Mouse (Mus musculus) left cerebral cortex, adult 9 months (tissue): Measurements from ENCODE around the gene Anapc15.
"Not testable (repeated sequence)": the region's sequence is repeated elsewhere in the genome, so short reads cannot be mapped to it uniquely, and the experiment has no call there.

ENCODE experiments used
- DNase-seq, 2 experiments: peaks; one replicate each; pipeline ENCODE4 v3.0.0; 2022; ENCODE audit warnings: low spot score in 2 of 2

Anapc15 gene

DNA sequence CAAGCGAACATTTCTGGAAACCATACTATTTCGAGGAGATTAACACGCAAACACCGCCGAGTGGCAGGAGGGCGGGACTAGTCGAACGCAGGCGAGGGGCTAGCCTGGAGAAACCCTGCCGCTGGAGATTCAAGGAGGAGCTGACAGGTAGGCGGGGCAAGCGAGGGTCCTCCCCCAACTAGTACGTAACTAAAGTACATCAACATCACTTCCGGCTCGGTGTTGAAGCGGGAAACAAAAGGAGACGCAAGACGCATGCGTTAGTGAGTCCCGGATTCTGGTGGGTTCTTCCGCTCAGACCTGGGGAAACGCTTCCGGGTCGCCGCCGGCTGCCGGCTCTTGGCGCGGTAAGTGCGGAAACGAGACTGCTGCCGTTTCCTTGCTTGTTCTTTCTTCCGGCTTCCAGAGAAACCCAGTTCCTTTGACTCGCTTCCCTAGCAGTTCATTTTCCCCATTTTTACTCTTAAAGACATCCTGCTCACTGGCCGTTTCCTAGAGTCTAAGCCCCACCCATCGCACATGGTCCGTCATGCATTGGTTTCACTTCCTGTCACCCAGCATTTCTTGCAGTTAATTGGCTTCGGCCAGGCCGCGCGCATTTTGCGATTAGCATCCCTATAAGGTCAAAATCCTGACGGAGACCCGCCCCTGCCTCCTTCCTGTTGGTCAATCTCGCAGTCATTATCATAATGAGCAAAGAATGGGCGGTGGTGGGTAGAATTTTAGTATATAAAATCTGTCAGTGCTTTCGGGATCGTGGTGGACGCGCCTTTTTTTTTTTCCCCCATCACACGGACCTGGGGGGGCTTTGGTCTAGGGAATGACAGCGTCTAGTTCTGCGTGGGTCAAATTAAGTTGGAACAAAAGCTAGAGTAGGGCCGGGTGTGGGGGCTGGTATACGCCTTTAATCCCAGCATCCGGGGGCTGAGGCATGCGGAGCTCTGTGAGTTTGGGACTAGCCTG, 32.9 kb downstream of the Anapc15 start:
- peak; percentile 97 to 99 for DNase-seq

DNA sequence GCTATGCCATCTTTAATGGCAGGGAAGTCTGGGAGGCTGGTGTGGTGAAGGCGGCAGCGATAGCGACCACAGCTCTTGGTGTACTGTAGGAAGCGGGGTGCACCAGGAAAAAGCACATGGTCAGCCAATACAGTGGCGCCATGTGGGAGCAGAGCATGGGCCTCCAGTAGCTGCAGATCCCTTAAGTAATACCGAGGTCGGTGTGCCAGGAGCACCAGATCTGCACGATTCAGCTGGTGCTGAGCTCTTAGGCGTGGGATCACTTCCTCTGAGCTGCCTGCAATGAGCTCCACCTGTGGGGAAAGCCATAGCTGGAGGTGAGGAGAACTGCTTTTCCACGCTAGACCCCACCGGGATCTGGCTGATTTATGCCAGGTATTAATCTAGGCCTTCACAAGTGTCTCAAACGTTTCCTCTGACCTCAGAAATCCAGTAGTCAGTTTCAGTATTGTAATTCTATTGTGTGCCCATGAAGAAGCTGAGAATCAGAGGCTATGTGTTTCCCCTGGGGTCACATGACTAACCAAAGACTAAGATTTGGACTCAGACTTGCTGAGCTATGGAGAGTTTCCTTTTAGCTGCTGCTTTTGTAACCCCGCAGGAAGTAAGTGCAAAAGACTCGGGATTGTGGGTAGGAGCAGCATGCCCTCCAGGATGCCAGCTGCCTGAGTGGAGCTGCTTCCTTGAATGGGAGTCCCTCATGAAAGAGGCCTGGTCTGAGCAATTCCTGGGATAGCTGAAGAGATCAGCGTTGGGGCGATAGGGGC, 37.0 kb downstream of the Anapc15 start:
- DNase-seq, result no peak

- no peak for DNase-seq
Observed at GRCm38 (mm10) chr7:101901969-101902368, 38.5 kb downstream of the Anapc15 start.

DNA sequence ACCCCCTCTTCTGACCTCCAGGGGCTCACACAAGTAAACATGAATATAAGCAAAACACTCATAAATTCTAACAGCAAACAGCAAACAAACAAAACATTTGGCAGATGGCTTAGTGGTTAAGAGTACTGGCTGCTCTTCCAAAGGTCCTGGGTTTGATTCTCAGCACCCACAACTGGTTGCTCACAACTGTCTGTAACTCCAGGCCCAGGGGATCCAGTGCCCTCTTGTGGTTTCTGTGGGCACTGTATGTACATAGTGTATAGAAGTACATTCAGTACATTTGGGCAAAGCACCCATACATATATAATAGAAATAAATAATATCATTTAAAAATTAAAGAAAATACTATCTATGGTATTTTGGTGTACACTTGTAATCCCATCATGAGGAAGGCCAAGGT, 39.3 kb downstream of the Anapc15 start:
- DNase-seq, result no peak

DNA sequence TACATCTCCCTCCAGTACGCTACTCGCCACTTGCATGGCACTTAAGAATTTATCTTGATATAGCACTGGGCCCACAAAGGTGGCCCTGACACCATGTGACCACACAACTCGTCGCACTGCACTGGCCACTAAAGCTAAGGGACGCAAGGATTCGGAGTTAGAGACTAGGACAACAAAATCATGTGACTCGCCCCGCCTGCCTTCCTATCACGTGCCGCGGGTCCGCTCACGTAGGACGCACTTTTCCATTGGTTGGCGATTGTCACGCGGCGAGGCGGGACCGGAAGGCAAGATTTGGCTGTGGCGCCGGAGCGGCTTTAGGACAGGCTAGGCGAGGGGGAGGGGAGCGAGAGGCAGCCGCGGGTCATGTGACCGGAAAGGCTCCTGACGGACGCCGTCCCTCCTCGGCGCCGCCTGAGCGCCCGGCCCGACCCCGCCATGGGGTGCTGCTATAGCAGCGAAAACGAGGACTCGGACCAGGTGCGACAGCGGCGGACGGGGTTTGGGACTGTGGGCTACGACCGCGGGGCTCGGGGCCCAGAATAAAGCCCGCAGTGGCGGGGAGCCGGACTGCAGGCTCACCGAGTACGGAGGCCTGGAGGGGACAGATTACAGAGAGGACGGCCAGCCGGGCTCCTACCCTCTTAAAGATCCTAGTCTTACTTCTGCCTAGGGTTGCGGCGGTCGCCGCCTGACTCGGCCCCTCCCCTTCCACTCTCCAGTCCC, 42.2 kb downstream of the Anapc15 start, which contains the start of gene Lamtor1:
Gene Lamtor1, plus strand, starts transcription at position 344 of the 726 bp plus-strand sequence.
- peak; percentile 98 to 100 for DNase-seq

DNA sequence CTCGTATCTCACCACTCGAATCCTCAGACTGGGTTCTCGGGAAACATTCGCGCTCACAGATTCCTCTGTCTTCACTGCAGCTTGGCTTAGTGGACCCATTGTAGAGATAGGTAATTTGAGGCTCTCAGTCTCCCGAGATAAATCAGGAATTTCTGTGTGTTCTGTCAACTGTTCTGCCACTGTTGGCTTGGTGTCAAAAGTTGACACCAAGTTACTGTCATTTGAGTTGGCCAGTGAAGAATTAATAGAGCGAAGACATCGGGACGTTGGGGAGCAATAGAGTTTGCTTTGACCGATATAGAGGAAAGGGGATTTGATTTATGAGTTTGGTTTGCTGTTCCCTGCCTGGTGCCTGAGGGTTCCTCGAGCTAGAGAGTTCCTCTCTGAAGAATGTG, 42.8 kb downstream of the Anapc15 start, which contains the start of gene Tomt:
Gene Tomt, minus strand, starts transcription at position 73 of the 395 bp plus-strand sequence.
- DNase-seq, result no peak

DNA sequence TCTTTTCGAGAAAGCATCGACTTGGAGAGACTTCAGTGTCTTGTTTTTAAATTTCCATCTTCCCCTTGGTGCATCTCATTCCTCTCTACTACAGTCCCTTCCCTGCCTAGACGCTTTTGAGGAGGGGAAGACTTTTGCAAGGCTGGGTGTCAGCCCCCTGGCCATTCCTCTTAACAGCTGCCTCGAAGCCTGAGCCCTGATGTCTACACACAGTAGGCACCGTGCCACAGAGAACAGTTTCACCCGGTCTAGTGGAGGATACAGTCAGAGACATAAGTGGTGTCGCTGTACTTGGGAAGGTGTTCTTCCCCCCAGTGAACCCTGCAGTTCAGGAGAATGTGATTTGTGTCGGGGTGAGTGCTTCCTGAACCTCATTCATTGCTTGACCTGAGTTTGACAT, 43.2 kb downstream of the Anapc15 start:
- no peak for DNase-seq

DNA sequence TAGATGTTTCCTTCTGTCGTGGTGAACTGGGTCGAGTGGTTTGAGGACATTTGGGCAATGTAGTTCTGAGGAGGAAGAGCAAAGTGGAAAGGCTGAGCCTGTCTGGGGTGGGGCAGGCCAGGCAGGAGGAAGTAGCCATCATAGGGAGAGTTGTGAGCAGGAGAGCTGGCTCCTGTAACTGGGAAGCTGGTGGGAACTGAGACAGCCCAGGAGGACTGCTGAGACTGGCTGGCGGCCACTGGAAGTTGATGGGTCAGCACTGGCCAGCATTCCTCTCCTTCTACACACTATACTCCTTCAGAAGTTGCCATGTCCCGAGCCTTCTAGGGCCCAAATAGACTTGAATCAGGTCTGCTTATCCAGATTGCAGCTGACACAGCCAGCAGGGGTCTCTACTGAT, 44.9 kb downstream of the Anapc15 start:
- no peak for DNase-seq

GRCm38 (mm10) chr7:101910138-101910537, 46.6 kb downstream of the Anapc15 start:
- no peak for DNase-seq

DNA sequence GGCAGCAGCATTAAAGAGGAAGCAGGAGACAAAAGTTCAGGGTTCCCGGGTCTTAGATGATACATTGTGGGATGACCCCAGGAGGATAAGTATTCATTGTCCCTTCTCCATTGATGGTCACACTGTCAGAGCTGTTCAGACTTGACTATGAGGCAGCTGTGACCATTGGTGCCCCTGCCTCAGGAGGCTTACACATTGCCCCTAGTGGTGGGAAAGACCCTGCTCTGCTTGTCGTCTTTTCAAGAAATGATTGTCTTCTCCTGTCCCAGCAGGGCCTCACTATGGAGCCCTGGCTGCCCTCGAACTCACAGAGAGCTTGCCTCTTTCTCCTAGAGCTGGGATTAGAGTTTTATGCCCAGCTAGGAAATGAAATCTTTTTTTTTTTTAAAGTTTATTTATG, 48.5 kb downstream of the Anapc15 start:
- DNase-seq, result no peak

- peak in 1 of 2 experiments; percentile 73 for DNase-seq
Observed at GRCm38 (mm10) chr7:101918071-101918470, 54.6 kb downstream of the Anapc15 start.

DNA sequence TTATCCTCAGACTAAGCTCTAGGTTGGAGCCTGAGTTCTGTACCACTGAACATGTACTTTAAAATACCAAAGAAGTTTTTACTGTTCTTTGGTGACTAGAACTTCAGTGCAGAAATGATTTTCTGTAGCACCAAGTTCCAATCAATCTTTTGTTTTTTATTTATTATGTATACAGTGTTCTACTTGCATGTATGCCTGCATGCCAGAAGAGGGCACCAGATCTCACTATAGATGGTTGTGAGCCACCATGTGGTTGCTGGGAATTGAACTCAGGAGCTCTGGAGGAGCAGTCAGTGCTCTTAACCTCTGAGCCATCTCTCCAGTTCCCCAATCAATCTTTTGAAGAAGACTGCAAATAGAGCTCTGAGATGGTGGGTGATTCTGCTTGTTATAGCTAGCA, 62.4 kb downstream of the Anapc15 start:
- DNase-seq, result not testable (repeated sequence)

DNA sequence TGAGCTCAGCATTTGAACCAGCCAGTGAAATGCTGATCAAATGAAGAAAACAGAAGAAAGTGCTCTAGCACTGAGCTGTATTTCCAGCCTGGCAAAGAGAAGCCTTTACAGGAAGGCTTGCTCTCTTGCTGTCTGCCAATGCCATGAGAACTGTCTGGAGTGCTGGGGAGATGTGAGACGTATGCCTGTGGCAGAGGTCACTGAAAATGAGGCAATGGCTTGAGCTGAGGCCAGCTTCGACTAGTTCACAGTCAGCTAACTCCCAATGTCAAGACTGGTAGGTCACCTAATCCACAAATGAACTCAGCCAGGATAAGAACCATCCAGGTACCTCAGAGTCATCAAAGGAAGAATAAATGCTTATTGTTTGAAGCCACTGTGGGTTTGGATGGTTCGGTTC, 64.6 kb downstream of the Anapc15 start:
- no peak for DNase-seq

GRCm38 (mm10) chr7:101932551-101932950, 69.0 kb downstream of the Anapc15 start:
- no peak for DNase-seq

DNA sequence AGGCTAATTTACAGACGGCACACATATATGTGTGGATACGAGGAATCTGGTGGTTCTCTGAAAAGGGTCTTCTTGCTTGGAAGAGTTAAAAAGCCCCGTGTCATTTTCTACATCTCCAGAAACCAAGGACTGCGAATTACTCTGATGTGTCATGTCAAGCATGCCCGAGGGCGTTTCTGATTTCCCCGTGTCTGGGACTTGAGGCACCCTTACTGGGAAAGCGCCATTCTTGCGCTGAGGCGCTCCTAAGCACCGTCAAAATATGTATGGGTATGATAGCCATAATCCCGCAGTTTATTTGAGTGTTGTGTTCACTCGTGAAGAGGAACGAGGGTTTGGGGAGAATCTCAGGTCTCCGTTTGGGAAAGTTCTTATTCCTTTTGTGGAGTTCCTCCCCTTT, 69.8 kb downstream of the Anapc15 start:
- DNase-seq, result no peak

- peak; percentile 94 to 97 for DNase-seq
Observed at GRCm38 (mm10) chr7:101933751-101934240, 70.3 kb downstream of the Anapc15 start, which contains the start of the genes Lrrc51 and Numa1. TSS of gene Lrrc51 (minus strand) at chr7:101933895. TSS of gene Numa1 (plus strand) at chr7:101934111.

DNA sequence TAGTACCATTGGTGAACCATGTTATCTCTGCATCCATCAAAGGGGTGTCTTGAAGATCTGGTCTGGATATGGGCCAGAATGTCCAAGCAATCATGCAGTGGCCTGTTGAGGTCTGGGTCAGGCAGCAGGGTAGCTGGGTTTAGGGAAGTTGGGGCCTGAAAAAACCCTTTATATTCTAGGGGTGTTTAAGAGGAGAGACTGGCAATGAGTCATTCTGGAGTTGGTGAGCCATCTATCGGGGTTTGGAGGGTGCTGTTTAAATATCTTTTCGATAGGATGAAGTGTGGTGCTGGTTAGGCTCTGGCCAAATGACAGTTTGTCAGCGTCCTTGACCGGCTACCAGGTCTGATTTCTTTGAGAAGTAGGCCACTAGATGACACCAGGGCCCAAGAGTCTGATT, 72.4 kb downstream of the Anapc15 start:
- no peak for DNase-seq

- no peak for DNase-seq
Observed at GRCm38 (mm10) chr7:101936996-101937395, 73.5 kb downstream of the Anapc15 start.

DNA sequence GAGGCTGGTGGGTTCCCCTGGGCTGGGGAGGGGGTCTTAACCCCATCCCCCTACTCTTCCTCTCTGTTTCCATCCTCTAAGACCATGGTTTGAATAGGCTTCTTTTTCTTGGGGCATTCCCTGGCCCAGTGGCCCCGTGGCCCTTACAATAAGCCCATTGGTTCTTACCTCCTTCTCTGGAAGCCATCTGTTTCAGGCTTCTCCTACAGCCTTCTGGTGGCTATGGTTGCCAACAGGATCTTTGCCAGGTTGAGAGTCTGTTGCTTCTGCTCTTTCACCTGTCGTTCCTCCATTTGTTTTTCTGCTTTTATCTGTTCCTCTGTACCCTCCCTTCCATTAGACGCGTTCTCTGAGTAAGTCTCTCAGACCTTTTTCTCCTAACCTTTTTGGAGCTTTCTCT, 74.1 kb downstream of the Anapc15 start:
- peak in 1 of 2 experiments; percentile 23 for DNase-seq

DNA sequence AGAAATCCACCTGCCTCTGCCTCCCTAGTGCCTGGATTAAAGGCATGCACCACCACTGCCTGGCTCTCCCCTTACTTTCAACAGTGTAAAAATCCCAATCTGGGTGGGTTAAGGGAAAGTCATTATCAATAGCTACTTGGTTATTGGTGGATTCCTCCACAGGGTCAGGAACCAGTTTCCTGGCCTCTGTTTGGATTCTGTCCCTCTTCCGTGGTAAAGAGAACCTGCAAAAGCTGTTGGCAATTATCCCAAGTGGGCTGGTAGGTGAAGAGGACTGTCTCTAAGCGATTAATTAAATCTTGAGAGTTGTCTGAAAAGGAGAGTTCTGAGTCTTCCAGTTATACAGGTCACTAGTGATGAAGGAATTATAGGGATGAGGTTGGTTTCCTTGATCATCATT, 74.8 kb downstream of the Anapc15 start:
- DNase-seq, result no peak

- DNase-seq, result no peak
Observed at GRCm38 (mm10) chr7:101939758-101940157, 76.2 kb downstream of the Anapc15 start.
